Mouse (Mus musculus) cortical plate, adult 2 months (tissue): Measurements from ENCODE around the gene Cdc34b.

ENCODE experiments used
- CTCF ChIP-seq: fragments of 200-500 bp; IDR thresholded peaks from 2 replicates; pipeline ENCODE4 v1.5.1; 2011; ENCODE audit warnings: mild to moderate bottlenecking, control low read depth, low read length; ENCODE audit not compliant: insufficient read depth; ENCODE audit errors: extremely low read depth
- POLR2A ChIP-seq: fragments of 200-500 bp; IDR thresholded peaks from 2 replicates; pipeline ENCODE4 v1.6.1; 2011; ENCODE audit warnings: mild to moderate bottlenecking, low read length, control low read depth; ENCODE audit not compliant: insufficient read depth; ENCODE audit errors: extremely low read depth

- TF ChIP-seq CTCF, result no peak
- no peak for TF ChIP-seq POLR2A
Observed at GRCm38 (mm10) chr11:94727306-94727705, 14.3 kb upstream of the Cdc34b start.
